Mouse (Mus musculus): ENCODE results near the gene Larp7. TPM values are rescaled to one million over a fixed set of nuclear protein-coding genes. Genes with fewer than 3 reads are reported as not detected.
A peak's percentile ranks its signal among the peaks of the same experiment; 100 is the strongest.

The Larp7 gene
- polyA plus RNA-seq, 1 experiment from 2014 or later = 58.9 TPM

- Histone ChIP-seq H3K27me3 (no peaks in the 10 kb centered on the region), H3K27ac (no peak overlapping the region), H3K4me2 (no peak overlapping the region), H3K4me3 (no peak overlapping the region), H3K4me1 (replicated peaks) (no peaks in the 10 kb centered on the region), H3K9ac (no peak overlapping the region), H3K36me3 (no peaks in the 10 kb centered on the region), H3K9me3 (replicated peaks) (no peaks in the 10 kb centered on the region)
- WGBS = 72% methylated on average over 15 of the region's 15 CpGs
- ATAC-seq (replicated peaks; ENCODE audit: insufficient number of reproducible peaks, insufficient read depth, low FRiP score, low read depth) = no peak
Observed at GRCm38 (mm10) chr3:127512794-127513335, 40.3 kb downstream of the Larp7 start.

- no peak for ATAC-seq (replicated peaks; ENCODE audit: insufficient number of reproducible peaks, insufficient read depth, low FRiP score, low read depth)
- H3K9ac ChIP-seq = no peak overlapping the region
- H3K4me1 ChIP-seq (replicated peaks) = no peaks in the 10 kb centered on the region
- H3K27me3 ChIP-seq = no peaks in the 10 kb centered on the region
- H3K9me3 ChIP-seq (replicated peaks) = no peaks in the 10 kb centered on the region
- no peak overlapping the region for H3K4me2 ChIP-seq
- H3K27ac ChIP-seq = no peak overlapping the region
- H3K4me3 ChIP-seq = no peak overlapping the region
- no peaks in the 10 kb centered on the region for H3K36me3 ChIP-seq
- WGBS = 68% methylated on average over 12 of the region's 12 CpGs
Observed at GRCm38 (mm10) chr3:127511786-127512746, 41.1 kb downstream of the Larp7 start.

- Histone ChIP-seq H3K36me3 (no peaks in the 10 kb centered on the region), H3K4me1 (replicated peaks) (no peaks in the 10 kb centered on the region), H3K27me3 (no peaks in the 10 kb centered on the region), H3K9ac (no peak overlapping the region), H3K4me2 (no peak overlapping the region), H3K27ac (no peak overlapping the region), H3K9me3 (replicated peaks) (no peaks in the 10 kb centered on the region), H3K4me3 (no peak overlapping the region)
- no peak for ATAC-seq (replicated peaks; ENCODE audit: insufficient number of reproducible peaks, insufficient read depth, low FRiP score, low read depth)
- WGBS = 61% methylated on average over 15 of the region's 15 CpGs
Observed at GRCm38 (mm10) chr3:127507878-127508783, 45.0 kb downstream of the Larp7 start.

- Histone ChIP-seq H3K4me3 (peak within 1 kb of the TSS; percentile 68), H3K27ac (peak within 1 kb of the TSS; percentile 79), H3K36me3 (no peaks in the 10 kb centered on the region), H3K9ac (peak within 1 kb of the TSS; percentile 74), H3K4me1 (replicated peaks) (peaks cover 9% of the 10 kb centered on the region), H3K9me3 (replicated peaks) (no peaks in the 10 kb centered on the region), H3K4me2 (peak within 1 kb of the TSS; percentile 99), H3K27me3 (peaks cover 11% of the 10 kb centered on the region; the same call in 1 of the 2 replicates)
- WGBS = under 1% methylated on average over 58 of the region's 62 CpGs
- ATAC-seq (replicated peaks; ENCODE audit: insufficient number of reproducible peaks, insufficient read depth, low FRiP score, low read depth) = peak; percentile 70
Observed at GRCm38 (mm10) chr3:127498742-127499400, 54.3 kb downstream of the Larp7 start, which contains the start of gene Ank2. Gene Ank2 (minus strand): TSS chr3:127499350.

GRCm38 (mm10) chr3:127498197-127498741 is 54.9 kb downstream of the Larp7 start:
- under 1% methylated on average over 23 of the region's 23 CpGs for WGBS
- H3K4me1 ChIP-seq (replicated peaks) = peaks cover 9% of the 10 kb centered on the region

GRCm38 (mm10) chr3:127492663-127493062 is 60.5 kb downstream of the Larp7 start:
- no peaks in the 10 kb centered on the region; the same call in 1 of the 2 replicates for H3K4me1 ChIP-seq (replicated peaks)
- no peaks in the 10 kb centered on the region for H3K27me3 ChIP-seq
- no peak overlapping the region for H3K4me2 ChIP-seq
- no peak overlapping the region for H3K27ac ChIP-seq
- no peak overlapping the region for H3K4me3 ChIP-seq
- no peaks in the 10 kb centered on the region for H3K36me3 ChIP-seq
- no peak for ATAC-seq (replicated peaks; ENCODE audit: insufficient number of reproducible peaks, insufficient read depth, low FRiP score, low read depth)
- 87% methylated on average over 3 of the region's 3 CpGs for WGBS
- H3K9me3 ChIP-seq (replicated peaks) = no peaks in the 10 kb centered on the region
- no peak overlapping the region for H3K9ac ChIP-seq

More at GRCm38 (mm10) chr3:127498197-127498741, 54.9 kb downstream of the Larp7 start:
- no peaks in the 10 kb centered on the region for H3K9me3 ChIP-seq (replicated peaks)
- H3K4me3 ChIP-seq = peak overlapping the region; percentile 68
- H3K9ac ChIP-seq = peak overlapping the region; percentile 74
- H3K4me2 ChIP-seq = peak overlapping the region; percentile 99
- H3K36me3 ChIP-seq = no peaks in the 10 kb centered on the region
- peak; percentile 87 for ATAC-seq (replicated peaks; ENCODE audit: insufficient number of reproducible peaks, insufficient read depth, low FRiP score, low read depth)
- peaks cover 11% of the 10 kb centered on the region; the same call in 1 of the 2 replicates for H3K27me3 ChIP-seq
- H3K27ac ChIP-seq = peak overlapping the region; percentile 79

- Histone ChIP-seq H3K9ac (no peak overlapping the region), H3K4me2 (no peak overlapping the region), H3K27ac (no peak overlapping the region), H3K4me1 (replicated peaks) (no peaks in the 10 kb centered on the region; the same call in 1 of the 2 replicates), H3K4me3 (no peak overlapping the region), H3K9me3 (replicated peaks) (no peaks in the 10 kb centered on the region), H3K27me3 (no peaks in the 10 kb centered on the region), H3K36me3 (no peaks in the 10 kb centered on the region)
- ATAC-seq (replicated peaks; ENCODE audit: insufficient number of reproducible peaks, insufficient read depth, low FRiP score, low read depth) = no peak
- 83% methylated on average over 7 of the region's 7 CpGs for WGBS
Observed at GRCm38 (mm10) chr3:127487302-127487701, 65.8 kb downstream of the Larp7 start.

MicroRNAs encoded within 50 kb of the gene (microRNA counts, 519-probe panel; counts per million panel counts)
- microRNA mmu-miR-302a (not detected), microRNA mmu-miR-302b (not detected), microRNA mmu-miR-302c (not detected), microRNA mmu-miR-302d (1,985 counts per million, percentile 21 among the panel's probes with 10 or more counts), microRNA mmu-miR-367 (2,533 counts per million, percentile 53 among the panel's probes with 10 or more counts)

Small RNA genes within 50 kb of the gene (microRNA-seq; reads per million reads assigned to microRNA genes)
- 396 reads per million, percentile 70 among the genes with 10 or more reads in this experiment for gene Mir302a
- 233 reads per million, percentile 61 among the genes with 10 or more reads in this experiment for gene Mir302b
- gene Mir302c = 39.5 reads per million, percentile 38 among the genes with 10 or more reads in this experiment
- gene Mir302d = 294 reads per million, percentile 65 among the genes with 10 or more reads in this experiment
- gene Mir367 = not detected

Other genes starting within 250 kb of the Larp7 start
- 37.3 and 39.9 TPM in 2 replicates for gene Ank2, start 54.0 kb downstream of the Larp7 start, polyA plus RNA-seq (2015; fragmentation: Nextera tagmentation; extraction: Ambion mirVana)
- gene Zgrf1, start 140 bp upstream of the Larp7 start, polyA plus RNA-seq (2015; fragmentation: Nextera tagmentation; extraction: Ambion mirVana) = 5.4 and 7.5 TPM in 2 replicates
- gene Neurog2, start 79.8 kb upstream of the Larp7 start, polyA plus RNA-seq (2015; fragmentation: Nextera tagmentation; extraction: Ambion mirVana) = not detected in 2 replicates
- 1.3 and 1.9 TPM in 2 replicates for gene Alpk1, start 227.2 kb upstream of the Larp7 start, polyA plus RNA-seq (2015; fragmentation: Nextera tagmentation; extraction: Ambion mirVana)
- 3.3 and 4.1 TPM in 2 replicates for gene Tifa, start 236.5 kb upstream of the Larp7 start, polyA plus RNA-seq (2015; fragmentation: Nextera tagmentation; extraction: Ambion mirVana)